In genomic region chr15:6555536-6555935, GRCm38 (mm10) we compare ENCODE assay signal across 10 mouse cellular contexts. TPM values are rescaled to one million over a fixed set of nuclear protein-coding genes. Genes with fewer than 3 reads are reported as not detected.
DNase-seq lines count a peak whose midpoint lies in the region; ATAC-seq and TF ChIP-seq lines count a peak whose summit lies in the region.
"Had no signal": no experiment of that assay in that cellular context is flagged by ENCODE, and none has a peak within 500 bp of the region (broad histone marks: within the 10 kb centered on the region; RNA-seq: fewer than 3 reads in every experiment).

No protein-coding gene starts in this region.

- peak; percentile 17 for DNase-seq in embryo, embryonic 10.5 days (ENCODE audit: low spot score)
- DNase-seq in embryo, embryonic 10 days (ENCODE audit: low spot score), result no peak
- DNase-seq in lung, postnatal 25 days (ENCODE audit: low spot score), result peak; percentile 46
- no peak for DNase-seq in lung, adult 2 months
- no peak for DNase-seq in Patski (ENCODE audit: low read depth, low spot score)
- DNase-seq in midbrain, embryonic 14.5 days, result no peak
- DNase-seq in right cerebral cortex, postnatal 36 days (ENCODE audit: low spot score in 2 of 2), result no peak
- DNase-seq: cerebellum, adult 18-20 months had no signal

- no peaks in the 10 kb centered on the region for H3K4me1 ChIP-seq in lung, adult 2 months (ENCODE audit: control insufficient read depth, insufficient read depth, low read length)
- peaks cover 100% of the 10 kb centered on the region for H3K4me1 ChIP-seq in megakaryocyte, embryonic 14.5 days
- H3K4me1 ChIP-seq in midbrain, embryonic 14.5 days (ENCODE audit: control insufficient read depth, insufficient read depth, low read length), result no peaks in the 10 kb centered on the region

- H3K4me3 ChIP-seq in lung, adult 2 months (replicated peaks; ENCODE audit: extremely low read depth, low read depth, low read length), result no peak overlapping the region
- peak overlapping the region; percentile 31 for H3K4me3 ChIP-seq in megakaryocyte, embryonic 14.5 days (replicated peaks)
- no peak overlapping the region for H3K4me3 ChIP-seq in midbrain, embryonic 14.5 days (replicated peaks; ENCODE audit: low read depth, low read length)
- H3K4me3 ChIP-seq: heart, embryonic 13.5 days had no signal

- no peak overlapping the region for H3K9ac ChIP-seq in midbrain, embryonic 14.5 days (replicated peaks; ENCODE audit: low read length)
- H3K9ac ChIP-seq: heart, embryonic 13.5 days had no signal

- H3K27ac ChIP-seq in midbrain, embryonic 14.5 days (replicated peaks; ENCODE audit: low read depth, low read length), result no peak overlapping the region
- H3K27ac ChIP-seq: heart, embryonic 13.5 days had no signal

- 44% methylated on average over 2 of the region's 2 CpGs for WGBS in lung, adult 2 months
- 53% methylated on average over 2 of the region's 2 CpGs for WGBS in midbrain, embryonic 14.5 days

- TF ChIP-seq CTCF in lung, adult 2 months (IDR thresholded peaks at IDR 0.05; ENCODE audit: insufficient read depth, low read length), result no peak
- TF ChIP-seq CTCF in Patski (IDR thresholded peaks at IDR 0.05), result no peak

- POLR2A ChIA-PET in Patski (lab: Charles Lee), result no interaction called here

- H3K36me3 ChIP-seq in megakaryocyte, embryonic 14.5 days (replicated peaks; ENCODE audit: low read length), result peaks cover 90% of the 10 kb centered on the region
- H3K36me3 ChIP-seq in midbrain, embryonic 14.5 days (ENCODE audit: control insufficient read depth, insufficient read depth, low read length), result no peaks in the 10 kb centered on the region
- H3K36me3 ChIP-seq: heart, embryonic 13.5 days had no signal

- TF ChIP-seq POLR2A in lung, adult 2 months (IDR thresholded peaks at IDR 0.05; ENCODE audit: borderline replicate concordance, extremely low read depth, low read depth, low read length), result no peak

- no peaks in the 10 kb centered on the region for H3K27me3 ChIP-seq in Patski
- no peaks in the 10 kb centered on the region for H3K27me3 ChIP-seq in megakaryocyte, embryonic 14.5 days (replicated peaks)
- H3K27me3 ChIP-seq in midbrain, embryonic 14.5 days (ENCODE audit: control insufficient read depth, insufficient read depth, low read length), result no peaks in the 10 kb centered on the region
- H3K27me3 ChIP-seq: heart, embryonic 13.5 days had no signal

- ATAC-seq in Patski, result peak; percentile 47
- no peak for ATAC-seq in midbrain, embryonic 14.5 days (ENCODE audit: low FRiP score, low TSS enrichment)

- CTCF ChIA-PET in Patski (lab: Charles Lee), result interaction anchor here (2.2 to 4.2 kb wide), 2 partner anchors 15 kb away, joined by 7 to 14 read pairs; no protein-coding TSS in a partner anchor

- H3K4me2 ChIP-seq in midbrain, embryonic 14.5 days (ENCODE audit: low read length), result no peak overlapping the region
- H3K4me2 ChIP-seq: heart, embryonic 13.5 days had no signal

- no peaks in the 10 kb centered on the region for H3K9me3 ChIP-seq in megakaryocyte, embryonic 14.5 days
- no peaks in the 10 kb centered on the region for H3K9me3 ChIP-seq in midbrain, embryonic 14.5 days (ENCODE audit: control insufficient read depth, low read length)
- H3K9me3 ChIP-seq: heart, embryonic 13.5 days had no signal

- in situ Hi-C loops in Patski (cut with MboI; ENCODE audit: low pct_unique_long_range_greater_than_20kb), result loop anchor here (25.0 kb wide), 2 partner anchors 118 to 1318 kb away; partner anchors contain the start of genes C9 and Ptger4

RNA-seq across cellular contexts. Expression of gene Fyb, which starts 32.9 kb away (rescaled TPM):
- 48.1 and 71.0 TPM in 2 replicates for polyA plus RNA-seq in lung, adult 2 months (2012; rRNA removed)
- 1.3 TPM for polyA plus RNA-seq in Patski (2021)
- 1,175 and 2,699 TPM in 2 replicates for polyA plus RNA-seq in megakaryocyte, embryonic 14.5 days (2012; ENCODE audit: insufficient read depth, low replicate concordance)
- polyA plus RNA-seq in midbrain, embryonic 14.5 days (2014; fragmentation: Nextera tagmentation; extraction: Ambion mirVana), result 0.67 and 6.1 TPM in 2 replicates

Comparison
In these comparisons a context has a peak if more than half of its experiments do, and no peak if none do; other contexts are left out.
1. DNase-seq: peak in embryo, embryonic 10.5 days (single experiment) and lung, postnatal 25 days (single experiment); none in embryo, embryonic 10 days (single experiment), lung, adult 2 months (single experiment), Patski (single experiment), midbrain, embryonic 14.5 days (single experiment) and right cerebral cortex, postnatal 36 days (0 of 2).
2. RNA of gene Fyb, which starts 32.9 kb away (polyA plus RNA-seq): 1,175 to 2,699 TPM in megakaryocyte, embryonic 14.5 days; 48.1 to 71.0 TPM in lung, adult 2 months, 0.67 to 6.1 TPM in midbrain, embryonic 14.5 days and 1.3 TPM in Patski (single experiment); every median in the first group is over 10 times any median in the second.